Mouse (Mus musculus) gastrocnemius, postnatal 36 days (tissue): ENCODE measurements around the gene Mgst2. TPM values are rescaled to one million over a fixed set of nuclear protein-coding genes. Genes with fewer than 3 reads are reported as not detected.

Experiments
- DNase-seq, 2 experiments: peaks; one replicate each; pipeline ENCODE4 v3.0.0; 2022
- intact Hi-C: fragments of 180-260 bp; cut with DNase I; formaldehyde crosslinking; loops from one replicate; pipeline ENCODE4 v1.15.1; 2025
- total RNA-seq, 2 experiments: library from RNA; stranded (reverse); gene quantifications; 2 replicates each; pipeline ENCODE4 v1.2.3; 2021

The Mgst2 gene
- total RNA-seq, 2 experiments from 2014 or later, result 0.22 to 0.61 TPM

DNA sequence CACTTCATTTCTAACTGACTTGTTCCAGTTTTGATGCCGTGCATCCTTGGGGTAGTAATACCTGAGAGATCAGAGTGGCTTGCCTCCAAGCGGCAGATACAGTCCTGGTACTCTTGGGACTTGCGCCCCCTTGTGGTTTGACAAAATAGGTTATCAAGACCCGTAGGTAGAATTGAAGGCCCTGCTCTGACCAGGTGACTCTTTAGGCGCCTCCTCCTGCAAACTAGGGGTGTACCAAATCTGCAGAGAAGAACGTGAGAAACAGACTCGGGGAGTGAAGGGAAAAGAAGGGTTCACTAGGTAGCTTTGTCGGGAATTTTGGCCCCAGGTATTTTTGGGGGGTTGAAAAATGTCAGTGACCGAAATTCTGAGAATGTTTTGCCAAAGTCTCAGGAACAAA is 7.9 kb upstream of the Mgst2 start:
- intact Hi-C loops, result loop anchor here (2.0 to 5.0 kb wide), 2 partner anchors 141 to 590 kb away; no protein-coding TSS in a partner anchor
- DNase-seq, result peak; percentile 38 to 69

DNA sequence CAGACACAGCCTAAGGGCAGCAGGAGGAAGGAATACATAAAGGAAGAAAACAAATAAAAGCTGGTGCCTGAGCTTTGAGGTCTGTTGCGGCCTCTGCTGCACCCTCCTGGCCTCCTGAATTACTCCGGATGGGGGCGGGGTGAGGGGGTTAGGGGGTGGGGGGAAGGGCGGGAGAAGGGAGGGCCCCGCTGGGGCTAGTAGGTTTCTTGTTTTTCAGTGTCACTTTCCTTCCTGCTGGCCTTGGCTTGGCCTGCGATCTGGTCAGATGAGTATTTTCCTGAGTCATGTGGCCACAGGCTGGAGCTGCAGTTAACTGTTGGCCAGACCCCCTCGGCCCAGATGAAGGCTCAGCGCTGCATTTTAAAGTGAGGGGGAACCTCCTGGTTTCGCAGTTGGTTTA is 7.5 kb upstream of the Mgst2 start:
- intact Hi-C loops, result loop anchor here (2.0 to 5.0 kb wide), 2 partner anchors 142 to 590 kb away; no protein-coding TSS in a partner anchor
- DNase-seq, result peak; percentile 16 to 33

DNA sequence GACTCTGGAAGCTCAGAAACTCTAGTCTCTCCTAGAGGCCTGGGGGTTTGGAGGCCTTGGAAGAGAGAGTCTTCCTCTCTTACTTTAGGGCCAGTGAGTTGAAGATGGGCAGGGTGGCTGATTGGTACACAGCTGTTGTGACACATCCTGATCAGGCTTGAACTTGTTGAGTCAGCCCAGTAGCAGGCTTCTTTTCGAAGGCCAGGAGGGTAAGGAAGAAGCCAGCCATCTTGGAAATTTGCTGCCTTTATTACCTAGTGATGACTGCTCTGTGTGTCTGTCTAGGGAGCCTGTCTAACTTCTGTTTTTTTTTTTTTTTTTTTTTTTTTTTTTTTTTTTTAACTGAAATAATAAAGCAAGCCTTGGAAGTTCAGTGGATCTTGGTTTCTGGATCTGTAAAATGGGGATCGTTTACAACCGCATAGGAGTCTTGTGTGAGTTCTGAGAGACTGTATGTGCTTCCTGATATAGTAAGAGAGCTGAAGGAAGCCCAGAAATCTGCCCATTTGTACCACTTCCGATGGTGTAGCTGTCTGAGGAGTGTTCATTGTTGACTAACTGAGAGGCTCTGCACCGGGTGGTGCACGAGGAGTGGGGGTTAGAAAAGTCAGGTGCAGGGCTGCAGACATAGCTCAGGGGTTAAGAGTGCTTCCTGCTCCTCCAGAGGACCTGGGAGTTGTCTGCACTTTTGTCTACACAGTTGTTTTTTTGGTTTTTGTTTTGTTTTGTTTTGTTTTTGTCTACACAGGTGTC is 5.7 kb upstream of the Mgst2 start:
- no peak for DNase-seq
- intact Hi-C loops, result loop anchor here (5.0 kb wide), 1 partner anchor 588 kb away; no protein-coding TSS in a partner anchor

DNA sequence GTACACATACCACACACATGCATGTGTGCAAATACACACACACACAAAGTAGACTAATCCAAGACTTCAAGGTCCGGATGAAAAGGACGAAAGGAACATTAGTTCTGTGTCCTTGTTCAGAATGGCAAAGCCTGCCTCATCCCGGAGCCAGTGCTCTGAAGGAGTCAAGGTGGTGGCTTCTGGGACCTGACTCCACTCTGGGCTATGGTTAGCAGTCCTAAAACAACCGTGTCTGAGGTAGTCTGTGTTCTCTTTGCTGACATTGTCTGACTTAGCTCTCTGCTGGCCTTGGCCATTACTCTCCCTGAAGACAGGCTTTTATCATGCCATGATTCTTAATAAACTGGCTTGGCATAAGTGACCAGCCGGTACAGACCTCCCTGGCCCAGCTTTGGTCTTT is 745 bp upstream of the Mgst2 start:
- no peak for DNase-seq
- intact Hi-C loops, result no loop called here

DNA sequence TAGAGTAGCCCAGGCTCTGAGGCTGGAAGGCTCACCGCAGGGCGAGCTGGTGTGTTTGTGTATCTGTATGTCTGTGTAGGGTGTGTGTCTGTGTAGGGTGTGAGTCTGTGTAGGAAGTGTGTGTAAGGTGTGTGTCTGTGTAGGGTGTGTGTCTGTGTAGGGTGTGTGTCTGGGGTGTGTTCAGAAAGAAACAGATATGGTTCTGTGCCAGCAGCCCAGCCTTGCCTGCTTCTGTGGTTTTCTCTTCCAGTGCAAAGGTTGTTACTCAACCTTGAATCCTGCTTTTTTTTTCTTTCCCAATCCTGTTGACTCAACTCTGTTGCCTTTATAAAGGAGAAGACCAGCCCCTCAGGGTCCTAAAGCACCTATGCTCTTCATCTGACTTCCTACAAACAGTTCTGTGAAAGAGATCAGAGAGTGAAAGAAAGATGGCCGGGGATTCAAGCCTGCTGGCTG is 689 bp downstream of the Mgst2 start:
- intact Hi-C loops, result no loop called here
- DNase-seq, result no peak

DNA sequence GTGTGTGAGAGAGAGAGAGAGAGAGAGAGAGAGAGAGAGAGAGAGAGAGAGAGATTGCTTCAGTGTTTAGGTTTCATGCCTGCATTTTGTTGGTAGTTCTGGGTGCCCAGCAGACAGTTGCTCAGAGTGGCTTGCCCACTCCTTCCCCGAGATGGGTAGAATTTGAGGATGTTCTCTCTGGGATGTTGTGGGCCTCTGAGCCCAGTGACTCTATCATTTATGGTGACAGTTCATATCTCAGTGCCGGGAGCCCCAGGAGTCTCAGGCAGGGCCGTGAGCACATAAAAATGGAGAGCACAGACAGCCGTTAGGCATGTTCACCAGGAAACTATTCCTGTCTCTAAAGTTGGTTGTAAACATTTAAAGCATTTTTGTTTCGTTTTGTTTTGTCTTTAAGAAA is 1.2 kb downstream of the Mgst2 start:
- intact Hi-C loops, result no loop called here
- DNase-seq, result no peak

DNA sequence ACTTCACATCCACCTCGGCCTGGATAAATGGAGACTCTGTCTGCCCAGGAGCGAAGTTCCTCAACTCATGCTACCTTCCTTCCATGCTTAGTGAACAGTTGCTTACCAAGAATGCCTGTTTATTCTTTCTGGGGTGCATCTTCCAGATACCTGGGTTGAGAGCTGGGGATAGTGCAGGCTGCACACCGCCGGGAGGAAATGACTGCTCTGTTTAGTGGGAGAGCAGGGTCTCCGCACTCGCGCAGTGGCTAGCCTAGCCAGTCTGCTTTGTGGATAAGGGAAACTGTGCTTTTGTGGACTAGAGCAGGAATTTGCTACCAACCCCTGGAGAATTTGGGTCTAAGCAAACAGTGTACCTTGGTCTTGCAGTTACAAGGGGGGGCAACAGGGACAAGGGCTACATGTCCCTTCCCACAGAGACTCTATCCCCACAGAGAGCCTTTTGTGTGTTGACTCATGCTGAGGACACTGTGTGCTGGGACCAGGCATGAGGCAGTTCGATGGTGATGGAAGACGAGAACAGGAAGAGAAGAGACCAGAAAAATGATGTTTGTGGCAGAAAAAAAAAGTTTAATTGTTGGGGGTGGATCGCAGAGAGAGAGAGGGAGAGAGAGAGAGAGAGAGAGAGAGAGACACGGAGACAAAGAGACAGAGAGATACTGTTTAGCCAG is 1.9 kb downstream of the Mgst2 start:
- no peak for DNase-seq
- intact Hi-C loops, result no loop called here

DNA sequence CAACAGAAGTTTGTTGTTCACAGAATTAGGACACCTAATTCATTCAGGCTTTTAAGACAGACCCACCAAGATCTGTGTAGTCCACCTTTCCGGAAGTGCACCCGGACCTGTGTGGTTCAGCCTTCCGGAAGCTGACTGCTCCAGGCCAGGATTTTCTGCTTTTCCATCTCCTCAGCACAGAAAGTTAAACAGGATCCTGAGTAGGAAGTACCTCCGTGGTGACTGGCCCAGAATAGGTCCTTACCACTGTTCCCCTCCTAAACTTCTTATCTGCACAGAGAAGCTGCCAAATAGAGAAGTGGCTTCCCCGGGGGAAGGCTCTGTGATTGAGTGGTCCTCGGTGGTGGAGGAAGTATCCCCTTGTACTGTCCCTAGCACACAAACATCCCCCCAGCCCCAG is 2.4 kb downstream of the Mgst2 start:
- intact Hi-C loops, result no loop called here
- no peak for DNase-seq

DNA sequence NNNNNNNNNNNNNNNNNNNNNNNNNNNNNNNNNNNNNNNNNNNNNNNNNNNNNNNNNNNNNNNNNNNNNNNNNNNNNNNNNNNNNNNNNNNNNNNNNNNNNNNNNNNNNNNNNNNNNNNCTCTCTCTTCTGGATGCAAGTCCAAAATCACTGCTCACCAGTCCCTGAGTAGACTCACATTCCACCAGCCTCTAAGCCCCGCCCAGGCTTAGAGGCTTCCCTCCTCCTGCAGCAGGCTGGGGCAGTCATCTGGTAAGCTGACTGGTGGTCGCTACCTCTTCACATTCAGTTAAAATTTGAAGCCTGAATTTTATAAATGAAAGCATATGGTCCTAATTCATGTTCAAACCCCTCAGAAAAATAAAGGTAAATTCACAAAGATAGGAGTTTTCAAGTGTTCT is 8.4 kb downstream of the Mgst2 start:
- no peak for DNase-seq
- intact Hi-C loops, result no loop called here

DNA sequence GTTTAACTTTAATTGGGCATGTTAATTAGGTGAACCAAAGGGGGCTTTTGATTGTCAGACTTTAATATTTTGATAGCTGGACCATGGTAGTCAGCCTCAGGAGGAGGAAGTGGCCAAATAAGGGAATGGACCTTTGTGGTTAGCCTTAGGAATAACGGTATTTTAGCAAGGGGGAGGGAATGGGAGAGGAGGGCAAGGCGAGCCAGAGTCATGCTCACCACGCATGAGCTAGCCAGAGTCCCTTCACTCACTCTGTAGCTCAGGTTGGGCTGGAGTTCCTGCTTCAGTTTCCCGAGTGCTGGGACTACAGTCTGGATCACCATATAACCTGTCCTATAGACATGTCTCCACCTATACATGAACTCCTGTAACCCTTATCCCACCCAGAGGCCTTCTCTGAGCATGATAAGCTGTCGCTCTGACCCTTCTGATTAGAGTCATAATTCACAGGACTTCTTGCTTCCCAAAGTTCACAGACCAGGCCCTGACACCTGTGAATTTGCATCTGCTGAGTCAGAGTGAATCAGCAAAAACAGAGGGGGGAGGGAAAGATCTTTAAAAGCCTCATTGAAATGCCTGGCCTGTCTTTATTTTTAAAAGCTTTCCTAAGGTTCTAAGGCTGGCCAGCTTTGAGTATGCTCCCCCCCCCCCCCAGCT is 10.4 kb downstream of the Mgst2 start:
- no peak for DNase-seq
- intact Hi-C loops, result no loop called here

DNA sequence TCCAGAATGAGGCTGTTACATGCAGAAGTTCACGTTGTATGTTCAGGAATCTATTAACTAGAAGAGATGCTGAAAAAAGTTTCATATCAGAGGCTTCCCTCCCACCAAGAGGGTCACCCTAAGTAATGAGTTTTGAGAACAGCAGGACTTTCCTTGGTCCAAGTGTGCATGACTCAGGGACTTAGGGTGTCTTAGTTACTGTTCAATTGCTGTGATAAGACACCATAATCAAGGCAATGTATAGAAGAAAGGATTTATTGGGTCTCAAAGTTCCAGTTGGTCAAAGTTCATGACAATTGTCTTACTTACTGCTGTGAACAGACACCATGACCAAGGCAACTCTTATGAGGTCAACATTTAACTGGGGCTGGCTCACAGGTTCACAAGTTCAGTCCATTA is 10.9 kb downstream of the Mgst2 start:
- DNase-seq, result no peak
- intact Hi-C loops, result no loop called here

DNA sequence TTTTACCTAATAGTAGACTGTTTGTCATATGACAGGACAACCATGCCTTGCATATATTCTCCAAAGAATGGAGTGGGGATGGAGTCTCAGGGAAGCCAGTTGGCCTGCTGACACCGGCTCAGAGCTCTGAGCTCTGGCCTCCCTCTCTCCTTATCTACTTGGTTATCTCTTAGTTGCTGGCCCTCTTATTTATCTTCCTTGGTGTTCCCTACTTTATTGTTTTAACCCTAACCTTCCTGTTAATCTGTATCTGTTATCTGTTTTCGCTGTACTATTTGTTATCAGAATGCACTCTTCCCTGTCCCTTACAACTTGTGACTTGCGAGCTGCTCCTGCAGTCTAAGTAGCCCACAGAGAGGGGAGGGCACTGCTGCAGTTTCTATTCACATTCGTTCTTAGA is 12.5 kb downstream of the Mgst2 start:
- no peak for DNase-seq
- intact Hi-C loops, result no loop called here

DNA sequence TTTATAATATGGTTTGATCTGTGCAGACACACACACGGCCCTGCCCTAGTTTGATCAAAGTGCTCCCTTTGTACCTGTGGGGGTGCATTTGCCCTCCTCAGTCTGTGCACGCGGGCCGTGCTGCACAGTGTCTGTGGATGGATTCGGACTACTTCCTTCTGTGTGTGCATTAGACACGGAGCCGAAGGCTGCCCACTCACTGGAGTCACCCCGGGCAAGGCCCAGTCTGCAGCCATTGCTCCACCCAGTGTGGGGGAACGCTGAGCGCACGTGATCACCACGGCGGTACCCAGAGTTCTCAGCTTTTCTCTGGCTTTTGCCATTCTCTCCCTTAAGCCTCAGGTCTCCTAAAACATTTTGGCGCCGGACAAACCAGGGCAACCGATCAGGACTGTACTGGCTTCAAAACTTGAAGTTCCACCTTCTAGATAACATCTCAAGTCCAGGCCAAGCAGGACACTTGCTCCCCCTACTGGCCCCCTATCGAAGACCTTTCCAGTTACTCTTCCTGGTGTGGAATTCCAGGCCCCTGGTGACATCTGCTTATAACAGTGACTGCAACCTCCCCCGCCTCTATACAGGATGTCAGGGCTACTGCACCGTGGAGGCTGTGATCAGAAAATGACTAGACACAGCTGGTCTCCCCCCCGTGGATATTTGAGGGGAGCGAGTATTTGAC is 13.4 kb downstream of the Mgst2 start:
- intact Hi-C loops, result no loop called here
- peak; percentile 41 to 44 for DNase-seq

DNA sequence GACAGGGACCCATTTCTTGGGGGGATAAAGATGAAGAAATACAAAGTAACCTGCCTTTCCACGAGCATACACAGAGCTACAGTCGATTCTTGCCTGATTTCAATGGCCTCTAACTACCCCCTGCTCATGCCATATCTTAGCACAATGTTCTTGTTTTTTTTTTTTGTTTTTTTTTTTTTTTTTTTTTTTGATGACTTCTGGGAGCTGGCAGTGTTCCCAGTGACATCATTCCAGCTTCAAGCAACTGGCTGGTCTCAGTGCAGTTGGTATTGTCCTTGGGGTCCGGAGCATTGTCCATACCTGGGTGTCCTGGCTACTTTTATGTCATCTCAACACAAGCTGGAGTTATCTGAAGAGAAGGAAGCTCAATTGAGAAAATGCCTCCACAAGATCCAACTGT is 14.8 kb downstream of the Mgst2 start:
- intact Hi-C loops, result no loop called here
- DNase-seq, result no peak

DNA sequence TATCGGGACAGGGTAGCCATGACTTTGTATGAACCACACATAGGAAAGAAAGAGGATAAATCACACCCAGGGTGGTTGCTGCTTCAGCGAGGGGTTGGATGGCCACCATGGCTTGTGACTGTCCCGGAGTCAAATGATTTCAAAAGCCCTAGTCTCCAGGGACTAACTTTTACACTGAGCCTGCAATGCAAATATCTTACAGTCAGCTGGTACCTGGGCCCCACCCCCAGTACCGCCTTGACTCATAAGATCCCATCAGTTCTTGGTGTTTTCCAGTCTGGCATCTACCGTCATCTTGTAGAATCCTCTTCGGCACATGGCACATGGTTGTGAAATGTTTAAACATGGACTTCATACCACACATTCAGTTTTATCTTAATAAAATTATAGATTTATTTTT is 25.4 kb downstream of the Mgst2 start:
- intact Hi-C loops, result loop anchor here (10.0 kb wide), 1 partner anchor 429 kb away; no protein-coding TSS in a partner anchor
- DNase-seq, result no peak

DNA sequence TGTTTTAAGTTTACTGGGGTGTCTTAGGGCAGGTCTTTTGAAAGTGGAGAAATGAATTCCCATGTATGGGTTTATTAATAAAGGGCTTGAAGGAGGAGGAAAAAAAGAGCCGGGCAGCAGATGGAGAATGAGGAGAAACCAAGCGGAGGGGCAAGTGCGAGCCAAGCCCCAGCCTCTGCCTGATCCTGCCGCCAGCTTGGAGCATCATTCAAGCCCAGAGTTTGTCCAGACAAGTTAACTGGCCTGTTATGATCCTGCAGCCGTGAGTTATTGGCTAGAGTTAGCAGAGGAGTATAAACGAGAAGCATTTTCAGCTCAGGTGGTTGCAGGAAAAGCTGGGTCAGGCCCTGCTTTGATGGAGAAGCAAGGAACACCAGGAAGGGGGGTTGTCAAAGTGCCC is 26.2 kb downstream of the Mgst2 start:
- intact Hi-C loops, result loop anchor here (10.0 kb wide), 1 partner anchor 428 kb away; no protein-coding TSS in a partner anchor
- no peak for DNase-seq

DNA sequence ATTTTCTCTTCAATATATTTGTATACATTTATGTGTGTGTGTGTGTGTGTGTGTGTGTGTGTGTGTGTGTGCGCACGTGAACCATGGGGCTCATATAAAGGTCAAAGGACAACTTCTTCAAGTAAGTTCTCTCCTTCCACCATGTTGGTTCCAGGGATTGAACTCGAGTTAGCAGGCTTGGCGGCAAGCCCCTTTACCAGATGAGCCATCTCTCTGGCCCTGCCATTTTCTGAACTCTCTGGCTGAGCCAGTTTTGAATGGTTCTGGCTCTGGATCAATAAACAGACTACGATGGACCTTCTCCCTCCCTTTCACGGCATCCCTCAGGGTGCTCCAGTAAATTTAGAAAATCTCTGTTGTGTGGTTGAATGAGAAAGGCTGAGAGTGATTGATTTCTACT is 26.6 kb downstream of the Mgst2 start:
- intact Hi-C loops, result loop anchor here (10.0 kb wide), 1 partner anchor 428 kb away; no protein-coding TSS in a partner anchor
- no peak for DNase-seq

DNA sequence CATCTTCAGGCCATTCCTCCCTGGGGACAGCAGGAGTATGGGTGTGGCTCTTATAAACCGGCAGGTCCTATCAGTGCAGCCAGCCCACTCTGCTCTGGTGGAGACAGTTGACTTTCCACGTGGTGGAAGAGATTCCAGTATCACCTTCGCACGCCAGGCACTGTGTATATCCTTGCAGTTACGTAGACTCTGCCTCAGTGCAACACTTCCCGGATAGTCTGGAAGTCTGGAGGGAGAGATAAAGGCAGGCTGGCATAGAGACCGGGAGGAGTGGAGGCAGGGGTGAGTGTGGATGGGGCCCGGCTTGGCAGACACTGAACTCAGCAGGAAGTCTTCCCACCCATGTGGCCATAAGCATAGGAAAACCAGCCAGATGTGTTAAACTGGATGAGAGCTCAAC is 28.6 kb downstream of the Mgst2 start:
- intact Hi-C loops, result loop anchor here (10.0 kb wide), 1 partner anchor 426 kb away; no protein-coding TSS in a partner anchor
- DNase-seq, result no peak

DNA sequence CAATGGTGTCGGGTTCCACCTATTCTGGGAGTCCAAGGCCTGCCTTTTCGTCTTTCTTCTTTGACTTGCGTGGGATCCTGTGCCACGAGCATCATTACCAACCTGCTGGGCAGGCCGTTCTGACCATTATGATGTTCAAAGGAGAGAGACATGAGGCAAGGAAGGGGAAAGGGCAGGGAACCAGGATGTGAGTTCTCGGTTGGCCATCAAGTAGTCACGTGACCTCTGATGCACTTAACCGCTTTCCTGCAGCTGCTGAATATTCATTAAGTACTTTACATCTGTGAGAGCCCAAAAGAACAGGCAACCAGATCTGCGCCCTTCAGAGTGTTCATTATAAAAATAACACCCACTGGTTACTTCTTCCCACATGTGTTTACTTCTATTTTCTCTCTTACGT is 33.0 kb downstream of the Mgst2 start:
- DNase-seq, result no peak
- intact Hi-C loops, result no loop called here

DNA sequence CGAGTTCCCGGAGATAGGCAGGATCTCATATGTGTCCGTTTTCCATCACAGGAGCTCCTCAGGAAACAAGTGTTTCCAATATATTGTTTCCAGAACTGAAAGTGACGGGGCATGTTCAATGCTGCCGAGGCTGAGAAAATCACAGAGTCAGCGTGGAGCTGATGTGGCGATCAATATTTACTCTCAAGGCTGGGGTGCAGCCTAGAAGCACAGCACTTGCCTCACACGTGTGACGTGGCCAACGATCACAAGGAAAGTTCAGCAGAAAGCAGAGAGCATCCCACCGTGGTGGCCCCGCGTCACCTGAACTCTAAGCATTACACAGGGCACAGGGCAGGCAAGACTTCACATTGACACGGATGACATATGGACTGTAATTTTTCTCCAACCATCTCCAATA is 34.4 kb downstream of the Mgst2 start:
- no peak for DNase-seq
- intact Hi-C loops, result no loop called here

DNA sequence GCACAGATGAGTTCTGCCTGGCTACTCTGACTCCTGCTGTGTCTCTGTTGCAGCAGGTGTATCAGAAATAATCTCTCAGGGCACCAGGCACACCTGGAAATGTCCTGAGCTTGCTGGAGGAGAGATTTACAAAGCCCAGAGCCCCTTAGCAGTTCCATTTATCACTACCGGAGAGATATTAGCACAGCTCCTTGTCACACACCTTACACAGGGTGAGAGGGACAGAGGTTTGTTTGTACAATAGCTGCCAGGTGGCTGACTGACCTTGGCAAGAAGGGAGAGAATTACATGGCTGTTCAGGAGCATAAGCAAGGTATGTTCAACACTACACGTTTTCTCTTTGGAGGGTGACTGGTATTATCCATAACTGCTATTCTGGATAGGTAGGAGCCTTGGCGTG is 35.6 kb downstream of the Mgst2 start:
- intact Hi-C loops, result no loop called here
- DNase-seq, result no peak
